Mouse (Mus musculus) kidney, embryonic 14.5 days (tissue): Measurements from ENCODE around the gene Cd5. TPM values are rescaled to one million over a fixed set of nuclear protein-coding genes. Genes with fewer than 3 reads are reported as not detected.

Experiments used
- ATAC-seq: fragments of 200-750 bp; cut with Nextera tagmentation; 2 replicates; pipeline ENCODE4 v1.8.0; 2017; ENCODE audit warnings: moderate number of reproducible peaks, mild to moderate bottlenecking, moderate TSS enrichment, moderate library complexity; ENCODE audit not compliant: low FRiP score, low TSS enrichment
- H3K27ac ChIP-seq: fragments of 300-500 bp; sonication (generic); 2 replicates; pipeline ENCODE4 v1.5.1; 2014; ENCODE audit warnings: low read depth, mild to moderate bottlenecking, low read length, moderate library complexity, mixed read lengths
- H3K27me3 ChIP-seq: fragments of 300-500 bp; sonication (generic); 2 replicates; pipeline ENCODE4 v1.6.1; 2014; ENCODE audit warnings: mild to moderate bottlenecking, low read length; ENCODE audit not compliant: control insufficient read depth, insufficient read depth
- H3K36me3 ChIP-seq: fragments of 300-500 bp; sonication (generic); 2 replicates; pipeline ENCODE4 v1.6.1; 2014; ENCODE audit warnings: low read length, mixed read lengths; ENCODE audit not compliant: control insufficient read depth, insufficient read depth
- H3K4me1 ChIP-seq: fragments of 300-500 bp; sonication (generic); 2 replicates; pipeline ENCODE4 v1.6.1; 2014; ENCODE audit warnings: low read length, mixed read lengths; ENCODE audit not compliant: control insufficient read depth, insufficient read depth
- H3K4me2 ChIP-seq: fragments of 300-500 bp; sonication (generic); replicated peaks from 2 replicates; pipeline ENCODE4 v1.6.1; 2014; ENCODE audit warnings: low read depth, mild to moderate bottlenecking, low read length
- H3K4me3 ChIP-seq: fragments of 300-500 bp; sonication (generic); 2 replicates; pipeline ENCODE4 v1.5.1; 2014; ENCODE audit warnings: mild to moderate bottlenecking, low read length
- H3K9ac ChIP-seq: fragments of 300-500 bp; sonication (generic); 2 replicates; pipeline ENCODE4 v1.6.1; 2014; ENCODE audit warnings: low read depth, mild to moderate bottlenecking, low read length, moderate library complexity
- H3K9me3 ChIP-seq: fragments of 300-500 bp; sonication (generic); 2 replicates; pipeline ENCODE4 v1.6.1; 2016; ENCODE audit warnings: low read length; ENCODE audit not compliant: control insufficient read depth
- WGBS: fragments of 180-500 bp; shearing (Covaris S2); extraction: QIAGEN DNeasy Blood & Tissue Kit; methylation state at CpG from one replicate; pipeline ENCODE4 v1.1.7; 2014; 5-methylcytosine and 5-hydroxymethylcytosine counted together
- polyA plus RNA-seq: library from polyadenylated mRNA; unstranded; fragments of >200 nt; fragmentation: Nextera tagmentation; extraction: Ambion mirVana; gene quantifications from 2 replicates; pipeline ENCODE4 v1.2.1, GENCODE M21; 2014

The Cd5 gene
- polyA plus RNA-seq, 1 experiment from 2014 or later: 0.46 TPM

DNA sequence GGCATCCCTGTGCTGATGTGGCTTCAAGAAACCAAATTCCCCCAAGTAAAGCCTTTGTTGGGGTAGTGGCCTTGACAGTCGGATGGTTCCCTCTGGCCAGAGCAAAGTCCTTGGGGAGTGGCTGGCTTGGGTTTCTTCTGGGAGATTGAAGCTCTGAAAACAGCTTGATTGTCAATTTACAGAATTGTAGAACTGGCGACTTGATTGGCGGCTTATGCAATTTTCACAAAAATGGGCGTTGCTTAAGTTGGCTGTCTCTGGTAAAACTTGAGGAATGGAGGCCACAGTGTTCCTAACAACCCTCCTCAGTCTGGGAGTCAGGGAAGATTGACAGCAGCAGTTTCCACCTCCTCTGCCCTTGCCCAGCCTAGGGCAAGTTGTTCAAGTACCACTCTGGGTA is 46.4 kb downstream of the Cd5 start:
- H3K27me3 ChIP-seq: no peaks in the 10 kb centered on the region
- 92% methylated on average over 4 of the region's 4 CpGs for WGBS
- H3K9ac ChIP-seq: no peak overlapping the region
- H3K36me3 ChIP-seq: no peaks in the 10 kb centered on the region
- H3K4me2 ChIP-seq: no peak overlapping the region
- H3K9me3 ChIP-seq: no peaks in the 10 kb centered on the region
- H3K4me3 ChIP-seq: no peak overlapping the region
- peaks cover 22% of the 10 kb centered on the region for H3K4me1 ChIP-seq
- H3K27ac ChIP-seq: no peak overlapping the region
- no peak for ATAC-seq

DNA sequence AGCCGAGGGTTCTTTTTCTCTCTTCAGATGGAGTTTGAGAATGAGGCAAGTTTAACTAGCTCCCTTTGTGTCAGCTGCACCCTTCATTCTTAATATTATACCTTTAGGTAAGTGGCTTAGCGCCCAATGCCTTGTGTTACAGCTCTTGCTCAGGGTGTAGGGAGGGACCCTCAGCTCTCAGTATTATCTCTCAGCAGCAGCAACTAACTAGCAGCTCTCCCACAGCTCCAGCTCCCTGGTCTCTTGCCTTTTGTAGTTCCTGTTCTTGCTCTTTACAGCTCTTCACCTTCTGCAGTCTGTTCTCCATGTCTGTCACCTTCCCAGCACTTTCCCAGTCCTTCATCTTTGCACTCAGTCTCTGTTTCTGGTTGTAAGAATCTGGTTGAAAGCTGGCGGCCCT is 47.1 kb downstream of the Cd5 start:
- no peak for ATAC-seq
- WGBS: 91% methylated on average over 3 of the region's 3 CpGs
- Histone ChIP-seq H3K4me2 (no peak overlapping the region), H3K4me3 (no peak overlapping the region), H3K9ac (no peak overlapping the region), H3K36me3 (no peaks in the 10 kb centered on the region), H3K4me1 (peaks cover 22% of the 10 kb centered on the region), H3K27ac (no peak overlapping the region), H3K27me3 (no peaks in the 10 kb centered on the region), H3K9me3 (no peaks in the 10 kb centered on the region)

DNA sequence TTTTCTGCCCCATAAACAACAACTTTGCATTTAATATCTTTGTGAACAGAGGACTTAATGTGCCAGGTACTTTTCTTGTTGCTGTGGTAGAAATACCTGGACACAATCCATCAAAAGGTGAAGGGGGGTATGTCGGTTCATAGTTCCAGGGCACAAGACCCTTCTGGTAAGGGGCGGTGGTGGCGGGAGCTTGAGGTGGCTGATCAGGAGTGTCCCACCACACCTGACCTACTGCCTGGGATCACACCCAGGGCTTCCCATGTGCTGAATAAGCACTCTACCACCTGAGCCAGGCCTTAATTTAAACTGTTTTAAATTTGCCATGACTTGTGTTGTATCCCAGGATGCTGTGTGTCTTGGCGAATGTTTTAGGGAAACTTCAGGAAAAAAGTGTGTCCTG is 47.7 kb downstream of the Cd5 start:
- Histone ChIP-seq H3K27me3 (no peaks in the 10 kb centered on the region), H3K4me1 (peaks cover 22% of the 10 kb centered on the region), H3K4me2 (no peak overlapping the region), H3K27ac (no peak overlapping the region), H3K9me3 (no peaks in the 10 kb centered on the region), H3K4me3 (no peak overlapping the region), H3K36me3 (no peaks in the 10 kb centered on the region), H3K9ac (no peak overlapping the region)
- no peak for ATAC-seq
- 96% methylated on average over 4 of the region's 4 CpGs for WGBS

DNA sequence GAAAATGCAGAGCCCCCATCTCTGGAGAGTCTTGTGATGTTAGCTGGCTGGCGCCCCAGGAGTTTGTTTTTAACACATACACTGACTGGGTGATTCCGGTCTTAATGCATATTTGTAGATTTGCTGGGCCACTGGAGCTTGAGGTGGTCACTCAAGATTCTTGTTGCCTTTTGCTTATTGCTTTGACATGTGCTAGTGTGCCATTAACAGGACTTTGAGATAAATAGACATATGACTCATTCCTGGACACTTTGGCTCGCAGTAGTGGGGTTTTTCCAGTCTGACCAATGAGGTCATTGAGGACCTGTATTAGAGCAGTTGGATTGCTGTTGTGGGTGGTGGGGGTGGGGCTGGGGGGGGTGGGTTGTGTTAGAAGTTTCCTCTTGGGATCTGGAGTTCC is 48.5 kb downstream of the Cd5 start:
- 66% methylated on average over 3 of the region's 3 CpGs for WGBS
- no peaks in the 10 kb centered on the region for H3K9me3 ChIP-seq
- no peak for ATAC-seq
- no peaks in the 10 kb centered on the region for H3K36me3 ChIP-seq
- H3K4me1 ChIP-seq: peaks cover 14% of the 10 kb centered on the region
- H3K27ac ChIP-seq: peak overlapping the region; percentile 97; the same call in 1 of the 2 replicates
- no peaks in the 10 kb centered on the region for H3K27me3 ChIP-seq
- peak overlapping the region; percentile 73; the same call in 1 of the 2 replicates for H3K9ac ChIP-seq
- 0 out of 2 replicates have a peak overlapping the region, but pooled peaks have one; percentile 8 for H3K4me2 ChIP-seq
- no peak overlapping the region; the same call in 1 of the 2 replicates for H3K4me3 ChIP-seq

DNA sequence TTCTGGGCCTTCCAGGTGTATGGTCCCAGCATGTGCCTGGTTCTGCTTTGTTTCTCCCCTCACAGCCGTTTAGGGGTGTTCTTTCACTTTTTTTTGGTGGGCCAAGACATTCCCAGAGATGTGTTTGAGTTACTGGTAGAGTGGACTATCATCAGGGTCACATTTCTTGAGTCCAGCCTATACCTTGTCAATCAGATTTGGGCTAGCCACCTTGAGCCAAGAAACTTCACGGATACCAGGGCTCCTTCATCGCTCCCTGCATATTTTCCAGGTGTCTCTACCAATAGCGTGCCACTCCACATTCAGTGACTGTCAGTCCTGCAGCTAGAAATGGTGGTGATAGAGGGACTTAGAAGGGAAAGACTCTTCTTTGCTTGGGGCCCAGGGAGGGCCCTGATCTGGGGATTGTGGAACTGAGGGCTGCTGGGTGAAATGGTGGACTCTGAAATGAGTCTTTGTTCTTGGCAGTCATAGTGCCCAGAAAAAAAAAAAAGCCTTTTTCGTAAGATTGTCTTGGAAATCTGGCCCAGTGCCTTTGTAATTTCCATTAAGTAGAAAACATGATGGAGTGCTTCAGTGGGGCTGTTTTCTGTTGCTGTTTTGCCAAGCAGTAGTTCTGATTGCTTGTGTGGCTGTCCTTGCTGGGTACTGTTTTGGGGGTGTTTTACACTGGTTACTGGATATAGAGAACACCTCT is 49.2 kb downstream of the Cd5 start:
- no peaks in the 10 kb centered on the region for H3K36me3 ChIP-seq
- peak overlapping the region; percentile 73 for H3K9ac ChIP-seq
- H3K4me3 ChIP-seq: peak overlapping the region; percentile 87
- H3K4me2 ChIP-seq: peak overlapping the region; percentile 71
- WGBS: 59% methylated on average over 5 of the region's 5 CpGs
- H3K27me3 ChIP-seq: no peaks in the 10 kb centered on the region
- peaks cover 11% of the 10 kb centered on the region for H3K4me1 ChIP-seq
- peak overlapping the region; percentile 97 for H3K27ac ChIP-seq
- no peaks in the 10 kb centered on the region for H3K9me3 ChIP-seq
- no peak; the same call in 1 of the 2 replicates for ATAC-seq

DNA sequence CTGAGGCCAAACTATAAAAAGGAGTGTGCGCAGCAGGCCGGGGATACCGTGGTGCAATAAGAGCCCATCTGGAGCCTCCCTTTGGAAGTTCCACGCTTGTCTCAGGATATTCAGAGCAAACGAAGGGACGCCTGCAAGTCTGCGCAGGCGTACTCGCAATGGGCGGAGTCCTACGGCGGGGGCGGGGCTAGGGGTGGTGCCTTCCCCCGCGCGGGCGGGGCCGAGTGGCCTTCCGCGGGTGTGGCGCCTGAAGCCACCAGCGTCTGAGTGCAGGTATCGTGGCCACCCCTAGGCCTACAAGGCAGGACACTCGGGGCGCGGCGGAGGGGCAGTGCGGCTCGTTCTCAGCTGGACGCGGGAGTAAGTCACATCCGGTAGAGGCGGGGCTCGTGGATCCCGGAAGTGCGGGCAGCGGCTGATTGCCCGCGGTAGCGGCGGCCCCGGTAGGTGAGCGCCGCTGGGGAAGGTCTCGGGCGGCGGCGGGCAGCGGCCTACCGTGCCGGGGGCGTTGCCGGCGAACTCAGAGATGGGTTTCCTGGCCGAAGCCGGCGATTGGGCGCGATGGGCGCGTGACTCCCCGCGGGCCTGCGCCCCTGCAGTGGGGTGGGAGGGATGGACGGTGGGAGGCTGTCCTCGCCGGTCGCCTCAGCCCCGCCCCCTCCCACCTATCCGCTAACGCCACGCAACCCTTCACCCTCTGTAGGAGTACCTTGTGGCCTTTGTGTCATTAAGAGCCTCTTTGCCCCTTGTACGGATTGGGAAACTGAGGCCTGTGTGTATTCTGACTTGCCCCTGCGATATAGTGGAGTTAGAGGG is 50.1 kb downstream of the Cd5 start, which contains the start of gene Vps37c:
Gene Vps37c (plus strand): TSS at position 199 of the 816 bp plus-strand sequence.
- Histone ChIP-seq H3K9ac (peak within 1 kb of the TSS; percentile 73), H3K9me3 (no peaks in the 10 kb centered on the region), H3K4me1 (peaks cover 11% of the 10 kb centered on the region), H3K4me3 (peak within 1 kb of the TSS; percentile 87), H3K27me3 (no peaks in the 10 kb centered on the region), H3K36me3 (no peaks in the 10 kb centered on the region), H3K27ac (peak within 1 kb of the TSS; percentile 97), H3K4me2 (peak within 1 kb of the TSS; percentile 71)
- under 1% methylated on average over 71 of the region's 74 CpGs for WGBS
- peak; percentile 93 for ATAC-seq

DNA sequence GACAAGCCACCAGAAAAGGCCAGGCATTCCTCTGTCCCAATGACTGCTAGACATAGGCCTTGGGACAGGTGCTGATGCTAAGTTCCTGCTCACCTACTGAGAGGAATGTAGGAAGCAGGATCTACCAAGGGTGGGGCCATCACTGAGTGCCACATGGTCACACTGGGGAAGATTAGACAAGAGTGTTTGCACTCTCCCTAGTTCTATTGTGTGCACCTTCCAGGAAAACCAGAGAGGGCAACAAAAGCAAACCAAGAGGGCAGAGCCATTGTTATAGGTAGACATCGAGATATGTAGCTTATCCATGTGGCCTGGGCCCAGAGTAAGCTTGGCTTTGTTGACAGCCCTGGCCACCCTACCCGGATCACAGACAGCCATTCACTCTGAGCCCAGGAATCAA is 53.1 kb downstream of the Cd5 start:
- Histone ChIP-seq H3K27me3 (no peaks in the 10 kb centered on the region), H3K4me1 (peaks cover 11% of the 10 kb centered on the region), H3K9me3 (no peaks in the 10 kb centered on the region), H3K27ac (no peak overlapping the region), H3K4me2 (no peak overlapping the region), H3K4me3 (no peak overlapping the region), H3K36me3 (no peaks in the 10 kb centered on the region), H3K9ac (no peak overlapping the region)
- no peak for ATAC-seq
- WGBS: 86% methylated on average over 2 of the region's 2 CpGs

DNA sequence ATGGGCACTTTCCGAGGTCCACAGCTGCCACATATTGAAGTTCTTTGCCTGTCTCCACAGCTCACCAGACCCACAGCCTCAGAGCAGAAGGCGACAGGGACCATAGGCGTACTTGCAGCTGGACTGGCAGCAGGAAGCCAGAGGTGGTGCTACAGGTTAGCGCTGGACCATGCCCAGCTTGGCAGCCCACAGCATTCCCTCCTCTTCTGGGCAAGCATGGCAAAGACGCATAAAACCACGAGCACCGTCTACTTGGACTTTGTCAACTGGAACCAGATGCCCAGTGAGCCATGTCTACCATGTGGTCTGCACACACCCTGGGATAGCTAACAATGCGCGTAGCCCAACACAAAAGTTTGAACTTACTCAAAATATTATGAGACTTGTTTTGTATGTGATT is 53.7 kb downstream of the Cd5 start:
- Histone ChIP-seq H3K9ac (no peak overlapping the region), H3K4me1 (peaks cover 8% of the 10 kb centered on the region), H3K9me3 (no peaks in the 10 kb centered on the region), H3K4me3 (no peak overlapping the region), H3K27me3 (no peaks in the 10 kb centered on the region), H3K27ac (no peak overlapping the region), H3K4me2 (no peak overlapping the region), H3K36me3 (no peaks in the 10 kb centered on the region)
- 76% methylated on average over 9 of the region's 9 CpGs for WGBS
- no peak for ATAC-seq

DNA sequence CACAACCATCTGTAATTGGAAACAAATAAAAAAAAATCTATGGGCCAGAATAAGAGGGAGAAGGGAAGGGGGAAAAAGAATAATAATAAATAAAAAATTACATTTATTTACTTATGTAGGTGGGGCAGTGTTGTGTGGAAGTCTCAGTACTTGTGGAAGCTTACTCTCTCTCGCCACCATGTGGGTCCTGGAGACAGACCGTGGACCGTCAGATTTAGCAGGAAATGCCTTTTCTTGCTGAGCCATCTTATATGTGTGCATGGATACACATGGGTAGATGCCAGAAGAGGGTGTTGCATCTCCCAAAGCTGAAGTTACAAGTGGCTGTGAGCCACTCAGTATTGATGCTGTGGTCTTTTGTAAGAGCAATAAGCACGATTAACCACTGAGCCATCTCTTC is 57.2 kb downstream of the Cd5 start:
- no peak overlapping the region for H3K4me3 ChIP-seq
- H3K27ac ChIP-seq: no peak overlapping the region
- H3K36me3 ChIP-seq: no peaks in the 10 kb centered on the region
- no peaks in the 10 kb centered on the region for H3K9me3 ChIP-seq
- H3K9ac ChIP-seq: no peak overlapping the region
- H3K27me3 ChIP-seq: no peaks in the 10 kb centered on the region
- no peak for ATAC-seq
- H3K4me1 ChIP-seq: no peaks in the 10 kb centered on the region
- H3K4me2 ChIP-seq: no peak overlapping the region
- 57% methylated on average over 4 of the region's 4 CpGs for WGBS
